Mouse (Mus musculus): ENCODE measurements around the gene Evi5. TPM values are rescaled to one million over a fixed set of nuclear protein-coding genes. Genes with fewer than 3 reads are reported as not detected.
A peak's percentile ranks its signal among the peaks of the same experiment; 100 is the strongest.

The Evi5 gene
- polyA plus RNA-seq, 1 experiment from 2014 or later = 61.7 TPM

- H3K27ac ChIP-seq (replicated peaks; ENCODE audit: low read depth, low read length) = no peak overlapping the region
- ATAC-seq (replicated peaks; ENCODE audit: insufficient number of reproducible peaks, low FRiP score, low TSS enrichment, low read depth) (no peak), DNase-seq (ENCODE audit: low spot score) (no peak)
- no peak overlapping the region for H3K9ac ChIP-seq (replicated peaks; ENCODE audit: low read length)
- H3K4me1 ChIP-seq (ENCODE audit: control insufficient read depth, insufficient read depth, low read length) = no peaks in the 10 kb centered on the region
- WGBS = 87% methylated on average over 1 of the region's 1 CpGs
- H3K36me3 ChIP-seq (replicated peaks; ENCODE audit: control insufficient read depth, insufficient read depth, low read depth, low read length) = no peaks in the 10 kb centered on the region
- no peaks in the 10 kb centered on the region for H3K9me3 ChIP-seq (replicated peaks; ENCODE audit: control insufficient read depth, low read length)
- no peaks in the 10 kb centered on the region for H3K27me3 ChIP-seq (ENCODE audit: control insufficient read depth, insufficient read depth, low read length)
- H3K4me2 ChIP-seq (ENCODE audit: low read depth, low read length) = no peak overlapping the region
- H3K4me3 ChIP-seq (ENCODE audit: low read depth, low read length) = no peak overlapping the region
Measured at GRCm38 (mm10) chr5:107822521-107822920, 52.4 kb downstream of the Evi5 start.

- ATAC-seq (replicated peaks; ENCODE audit: insufficient number of reproducible peaks, low FRiP score, low TSS enrichment, low read depth) (no peak), DNase-seq (ENCODE audit: low spot score) (no peak)
- no peak overlapping the region for H3K27ac ChIP-seq (replicated peaks; ENCODE audit: low read depth, low read length)
- no peaks in the 10 kb centered on the region for H3K27me3 ChIP-seq (ENCODE audit: control insufficient read depth, insufficient read depth, low read length)
- no peaks in the 10 kb centered on the region for H3K36me3 ChIP-seq (replicated peaks; ENCODE audit: control insufficient read depth, insufficient read depth, low read depth, low read length)
- 88% methylated on average over 2 of the region's 2 CpGs for WGBS
- H3K4me2 ChIP-seq (ENCODE audit: low read depth, low read length) = no peak overlapping the region
- H3K4me1 ChIP-seq (ENCODE audit: control insufficient read depth, insufficient read depth, low read length) = no peaks in the 10 kb centered on the region
- H3K4me3 ChIP-seq (ENCODE audit: low read depth, low read length) = no peak overlapping the region
- H3K9me3 ChIP-seq (replicated peaks; ENCODE audit: control insufficient read depth, low read length) = no peaks in the 10 kb centered on the region
- H3K9ac ChIP-seq (replicated peaks; ENCODE audit: low read length) = no peak overlapping the region
Measured at GRCm38 (mm10) chr5:107814651-107815050, 60.3 kb downstream of the Evi5 start.

- no peak for ATAC-seq (replicated peaks; ENCODE audit: insufficient number of reproducible peaks, low FRiP score, low TSS enrichment, low read depth)
- no peaks in the 10 kb centered on the region for H3K27me3 ChIP-seq (ENCODE audit: control insufficient read depth, insufficient read depth, low read length)
- no peak overlapping the region for H3K9ac ChIP-seq (replicated peaks; ENCODE audit: low read length)
- WGBS = 82% methylated on average over 4 of the region's 4 CpGs
- H3K36me3 ChIP-seq (replicated peaks; ENCODE audit: control insufficient read depth, insufficient read depth, low read depth, low read length) = no peaks in the 10 kb centered on the region
- DNase-seq (ENCODE audit: low spot score) = no peak
- no peaks in the 10 kb centered on the region for H3K9me3 ChIP-seq (replicated peaks; ENCODE audit: control insufficient read depth, low read length)
- no peak overlapping the region for H3K4me3 ChIP-seq (ENCODE audit: low read depth, low read length)
- H3K4me2 ChIP-seq (ENCODE audit: low read depth, low read length) = no peak overlapping the region
- no peaks in the 10 kb centered on the region for H3K4me1 ChIP-seq (ENCODE audit: control insufficient read depth, insufficient read depth, low read length)
- no peak overlapping the region for H3K27ac ChIP-seq (replicated peaks; ENCODE audit: low read depth, low read length)
Measured at GRCm38 (mm10) chr5:107807496-107807895, 67.4 kb downstream of the Evi5 start.

GRCm38 (mm10) chr5:107802621-107803020, 72.3 kb downstream of the Evi5 start:
- Histone ChIP-seq H3K4me1 (ENCODE audit: control insufficient read depth, insufficient read depth, low read length) (no peaks in the 10 kb centered on the region), H3K27me3 (ENCODE audit: control insufficient read depth, insufficient read depth, low read length) (no peaks in the 10 kb centered on the region), H3K4me2 (ENCODE audit: low read depth, low read length) (no peak overlapping the region), H3K4me3 (ENCODE audit: low read depth, low read length) (no peak overlapping the region), H3K9ac (replicated peaks; ENCODE audit: low read length) (no peak overlapping the region), H3K9me3 (replicated peaks; ENCODE audit: control insufficient read depth, low read length) (no peaks in the 10 kb centered on the region), H3K36me3 (replicated peaks; ENCODE audit: control insufficient read depth, insufficient read depth, low read depth, low read length) (no peaks in the 10 kb centered on the region), H3K27ac (replicated peaks; ENCODE audit: low read depth, low read length) (no peak overlapping the region)
- DNase-seq (ENCODE audit: low spot score) (no peak), ATAC-seq (replicated peaks; ENCODE audit: insufficient number of reproducible peaks, low FRiP score, low TSS enrichment, low read depth) (no peak)

- Histone ChIP-seq H3K9ac (replicated peaks; ENCODE audit: low read length) (no peak overlapping the region), H3K4me3 (ENCODE audit: low read depth, low read length) (no peak overlapping the region), H3K4me1 (ENCODE audit: control insufficient read depth, insufficient read depth, low read length) (no peaks in the 10 kb centered on the region), H3K9me3 (replicated peaks; ENCODE audit: control insufficient read depth, low read length) (no peaks in the 10 kb centered on the region), H3K36me3 (replicated peaks; ENCODE audit: control insufficient read depth, insufficient read depth, low read depth, low read length) (no peaks in the 10 kb centered on the region; the same call in 1 of the 2 replicates), H3K4me2 (ENCODE audit: low read depth, low read length) (no peak overlapping the region), H3K27ac (replicated peaks; ENCODE audit: low read depth, low read length) (no peak overlapping the region), H3K27me3 (ENCODE audit: control insufficient read depth, insufficient read depth, low read length) (no peaks in the 10 kb centered on the region)
- no peak for DNase-seq (ENCODE audit: low spot score)
- no peak for ATAC-seq (replicated peaks; ENCODE audit: insufficient number of reproducible peaks, low FRiP score, low TSS enrichment, low read depth)
- 91% methylated on average over 2 of the region's 2 CpGs for WGBS
Measured at GRCm38 (mm10) chr5:107801234-107801633, 73.7 kb downstream of the Evi5 start.

GRCm38 (mm10) chr5:107798290-107798689, 76.6 kb downstream of the Evi5 start:
- Histone ChIP-seq H3K4me3 (ENCODE audit: low read depth, low read length) (no peak overlapping the region), H3K27ac (replicated peaks; ENCODE audit: low read depth, low read length) (no peak overlapping the region), H3K4me2 (ENCODE audit: low read depth, low read length) (no peak overlapping the region), H3K9me3 (replicated peaks; ENCODE audit: control insufficient read depth, low read length) (no peaks in the 10 kb centered on the region), H3K9ac (replicated peaks; ENCODE audit: low read length) (no peak overlapping the region), H3K4me1 (ENCODE audit: control insufficient read depth, insufficient read depth, low read length) (no peaks in the 10 kb centered on the region), H3K36me3 (replicated peaks; ENCODE audit: control insufficient read depth, insufficient read depth, low read depth, low read length) (no peaks in the 10 kb centered on the region; the same call in 1 of the 2 replicates), H3K27me3 (ENCODE audit: control insufficient read depth, insufficient read depth, low read length) (no peaks in the 10 kb centered on the region)
- ATAC-seq (replicated peaks; ENCODE audit: insufficient number of reproducible peaks, low FRiP score, low TSS enrichment, low read depth) (no peak), DNase-seq (ENCODE audit: low spot score) (no peak)
- 93% methylated on average over 6 of the region's 6 CpGs for WGBS

- DNase-seq (ENCODE audit: low spot score) = peak; percentile 32
- WGBS = 52% methylated on average over 2 of the region's 2 CpGs
Measured at GRCm38 (mm10) chr5:107793927-107794326, 81.0 kb downstream of the Evi5 start.

GRCm38 (mm10) chr5:107793258-107793657, 81.6 kb downstream of the Evi5 start:
- Histone ChIP-seq H3K36me3 (replicated peaks; ENCODE audit: control insufficient read depth, insufficient read depth, low read depth, low read length) (no peaks in the 10 kb centered on the region; the same call in 1 of the 2 replicates), H3K4me2 (ENCODE audit: low read depth, low read length) (no peak overlapping the region), H3K27me3 (ENCODE audit: control insufficient read depth, insufficient read depth, low read length) (no peaks in the 10 kb centered on the region), H3K27ac (replicated peaks; ENCODE audit: low read depth, low read length) (no peak overlapping the region), H3K9me3 (replicated peaks; ENCODE audit: control insufficient read depth, low read length) (no peaks in the 10 kb centered on the region), H3K4me1 (ENCODE audit: control insufficient read depth, insufficient read depth, low read length) (no peaks in the 10 kb centered on the region), H3K9ac (replicated peaks; ENCODE audit: low read length) (no peak overlapping the region), H3K4me3 (ENCODE audit: low read depth, low read length) (no peak overlapping the region)
- peak; percentile 27 for DNase-seq (ENCODE audit: low spot score)
- no peak for ATAC-seq (replicated peaks; ENCODE audit: insufficient number of reproducible peaks, low FRiP score, low TSS enrichment, low read depth)
- 46% methylated on average over 3 of the region's 3 CpGs for WGBS

More at GRCm38 (mm10) chr5:107793927-107794326, 81.0 kb downstream of the Evi5 start:
- no peak for ATAC-seq (replicated peaks; ENCODE audit: insufficient number of reproducible peaks, low FRiP score, low TSS enrichment, low read depth)
- H3K27me3 ChIP-seq (ENCODE audit: control insufficient read depth, insufficient read depth, low read length) = no peaks in the 10 kb centered on the region
- no peak overlapping the region for H3K27ac ChIP-seq (replicated peaks; ENCODE audit: low read depth, low read length)
- H3K9me3 ChIP-seq (replicated peaks; ENCODE audit: control insufficient read depth, low read length) = no peaks in the 10 kb centered on the region
- no peaks in the 10 kb centered on the region; the same call in 1 of the 2 replicates for H3K36me3 ChIP-seq (replicated peaks; ENCODE audit: control insufficient read depth, insufficient read depth, low read depth, low read length)
- no peak overlapping the region for H3K9ac ChIP-seq (replicated peaks; ENCODE audit: low read length)
- no peaks in the 10 kb centered on the region for H3K4me1 ChIP-seq (ENCODE audit: control insufficient read depth, insufficient read depth, low read length)
- no peak overlapping the region for H3K4me2 ChIP-seq (ENCODE audit: low read depth, low read length)
- H3K4me3 ChIP-seq (ENCODE audit: low read depth, low read length) = no peak overlapping the region
